Mouse (Mus musculus) neural tube, embryonic 12.5 days (tissue): ENCODE measurements at regions not wholly inside any gene's neighbourhood (a gene's known extent, or its start where the extent isn't known, plus 50 kb on each side); places are given as distances from the start of the nearest gene placed in this dataset.

Experiments used
- ATAC-seq: fragments of 200-750 bp; cut with Nextera tagmentation; 2 replicates; pipeline ENCODE4 v1.8.0; 2017; ENCODE audit warnings: low read depth, mild to moderate bottlenecking, moderate TSS enrichment, moderate library complexity; ENCODE audit not compliant: low FRiP score
- H3K27ac ChIP-seq: fragments of 300-500 bp; sonication (generic); 2 replicates; pipeline ENCODE4 v1.5.1; 2016
- H3K27me3 ChIP-seq: fragments of 300-500 bp; sonication (generic); replicated peaks from 2 replicates; pipeline ENCODE4 v1.6.1; 2016; ENCODE audit warnings: mild to moderate bottlenecking
- H3K36me3 ChIP-seq: fragments of 300-500 bp; sonication (generic); 2 replicates; pipeline ENCODE4 v1.6.1; 2016; ENCODE audit warnings: mild to moderate bottlenecking
- H3K4me1 ChIP-seq: fragments of 300-500 bp; sonication (generic); 2 replicates; pipeline ENCODE4 v1.6.1; 2016
- H3K4me2 ChIP-seq: fragments of 300-500 bp; sonication (generic); replicated peaks from 2 replicates; pipeline ENCODE4 v1.6.1; 2016; ENCODE audit warnings: mild to moderate bottlenecking
- H3K4me3 ChIP-seq: fragments of 300-500 bp; sonication (generic); 2 replicates; pipeline ENCODE4 v1.5.1; 2016
- H3K9ac ChIP-seq: fragments of 300-500 bp; sonication (generic); 2 replicates; pipeline ENCODE4 v1.6.1; 2016; ENCODE audit warnings: mild to moderate bottlenecking
- H3K9me3 ChIP-seq: fragments of 300-500 bp; sonication (generic); 2 replicates; pipeline ENCODE4 v1.6.1; 2016; ENCODE audit warnings: mild to moderate bottlenecking
- WGBS: fragments of 180-500 bp; shearing (Covaris S2); methylation state at CpG from one replicate; pipeline ENCODE4 v1.1.7; 2016; 5-methylcytosine and 5-hydroxymethylcytosine counted together

GRCm38 (mm10) chr17:84893273-84894033, 63.1 kb upstream of the Ppm1b start:
- no peak overlapping the region for H3K4me2 ChIP-seq
- no peaks in the 10 kb centered on the region for H3K9me3 ChIP-seq
- H3K36me3 ChIP-seq, result no peaks in the 10 kb centered on the region
- H3K27ac ChIP-seq, result no peak overlapping the region
- no peak overlapping the region for H3K4me3 ChIP-seq
- H3K27me3 ChIP-seq, result no peaks in the 10 kb centered on the region
- ATAC-seq, result no peak
- no peaks in the 10 kb centered on the region for H3K4me1 ChIP-seq
- no peak overlapping the region for H3K9ac ChIP-seq
- WGBS, result 80% methylated on average over 16 of the region's 16 CpGs

GRCm38 (mm10) chr17:84895526-84895925, 61.0 kb upstream of the Ppm1b start:
- WGBS, result 86% methylated on average over 3 of the region's 3 CpGs
- no peaks in the 10 kb centered on the region for H3K36me3 ChIP-seq
- no peaks in the 10 kb centered on the region for H3K27me3 ChIP-seq
- no peak overlapping the region for H3K27ac ChIP-seq
- H3K4me2 ChIP-seq, result no peak overlapping the region
- ATAC-seq, result no peak
- H3K9me3 ChIP-seq, result no peaks in the 10 kb centered on the region
- H3K4me1 ChIP-seq, result no peaks in the 10 kb centered on the region
- H3K4me3 ChIP-seq, result no peak overlapping the region
- no peak overlapping the region for H3K9ac ChIP-seq

DNA sequence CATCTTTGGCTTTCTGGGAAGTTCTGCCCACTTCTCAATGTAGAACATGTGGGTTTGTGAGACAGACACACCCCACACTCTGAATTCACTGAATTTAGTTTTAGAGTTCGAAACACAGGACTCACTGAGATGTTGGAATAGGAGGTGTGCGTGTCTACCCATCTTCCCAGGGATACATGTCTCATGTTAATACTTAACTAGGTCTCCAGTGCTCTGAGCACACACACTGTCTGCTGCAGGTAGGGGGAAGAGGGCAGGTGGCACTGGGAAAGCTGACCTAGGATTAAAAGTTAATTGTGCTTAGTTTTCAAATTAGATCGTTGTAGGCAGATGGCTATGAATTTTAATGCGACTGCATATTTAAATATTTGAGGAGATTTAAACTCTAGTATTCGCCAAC, 60.0 kb upstream of the Ppm1b start:
- Histone ChIP-seq H3K27ac (no peak overlapping the region), H3K36me3 (no peaks in the 10 kb centered on the region)
- 82% methylated on average over 5 of the region's 5 CpGs for WGBS

GRCm38 (mm10) chr17:84898407-84898806, 58.1 kb upstream of the Ppm1b start:
- WGBS, result 94% methylated on average over 4 of the region's 4 CpGs
- Histone ChIP-seq H3K36me3 (no peaks in the 10 kb centered on the region), H3K27me3 (no peaks in the 10 kb centered on the region), H3K9ac (no peak overlapping the region), H3K4me1 (no peaks in the 10 kb centered on the region), H3K4me2 (no peak overlapping the region), H3K9me3 (no peaks in the 10 kb centered on the region), H3K4me3 (no peak overlapping the region), H3K27ac (no peak overlapping the region)
- ATAC-seq, result no peak

More for the DNA sequence above, 60.0 kb upstream of the Ppm1b start:
- Histone ChIP-seq H3K27me3 (no peaks in the 10 kb centered on the region), H3K9me3 (no peaks in the 10 kb centered on the region), H3K4me2 (no peak overlapping the region), H3K9ac (no peak overlapping the region), H3K4me3 (no peak overlapping the region), H3K4me1 (no peaks in the 10 kb centered on the region)
- no peak for ATAC-seq

DNA sequence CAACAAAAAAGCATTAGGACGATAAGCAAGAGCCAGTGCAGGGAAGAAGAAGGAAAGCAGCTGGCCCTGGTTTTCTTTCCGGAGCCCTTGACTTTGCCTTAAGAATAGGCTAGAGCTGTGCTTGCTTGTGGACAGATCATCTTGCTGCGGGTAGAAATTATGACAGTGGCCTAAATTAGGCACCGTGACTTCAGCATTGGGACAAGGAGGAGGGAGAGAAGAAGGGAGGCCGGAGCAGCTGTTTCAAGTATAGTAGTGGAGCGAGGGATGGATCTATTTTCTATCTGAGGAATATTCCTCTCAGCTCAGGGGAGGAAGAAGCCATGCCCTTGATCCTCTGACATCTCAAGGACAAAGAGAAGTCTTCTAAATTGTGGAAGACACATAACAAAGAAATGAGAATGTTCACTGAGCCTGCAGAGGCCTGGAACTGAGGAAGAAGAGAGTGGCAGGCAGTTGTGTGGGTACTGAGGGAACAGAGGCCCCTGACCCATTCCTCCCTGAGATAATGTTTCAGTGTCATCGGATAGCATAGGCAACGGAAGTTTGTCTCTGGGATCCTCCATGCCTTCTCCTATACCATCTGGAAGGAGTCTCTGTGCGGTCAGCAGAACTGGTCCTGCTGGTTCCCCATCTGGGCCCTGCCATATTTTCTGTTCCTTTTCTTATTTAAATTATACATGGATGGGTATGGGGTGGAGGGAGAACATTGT, 52.8 kb upstream of the Ppm1b start:
- Histone ChIP-seq H3K4me2 (no peak overlapping the region), H3K27me3 (no peaks in the 10 kb centered on the region), H3K4me1 (no peaks in the 10 kb centered on the region), H3K9ac (no peak overlapping the region), H3K27ac (no peak overlapping the region), H3K36me3 (no peaks in the 10 kb centered on the region), H3K9me3 (no peaks in the 10 kb centered on the region), H3K4me3 (no peak overlapping the region)
- ATAC-seq, result no peak
- 86% methylated on average over 9 of the region's 9 CpGs for WGBS
